15 mouse cellular contexts compared by ENCODE assay signal in the genomic region with DNA sequence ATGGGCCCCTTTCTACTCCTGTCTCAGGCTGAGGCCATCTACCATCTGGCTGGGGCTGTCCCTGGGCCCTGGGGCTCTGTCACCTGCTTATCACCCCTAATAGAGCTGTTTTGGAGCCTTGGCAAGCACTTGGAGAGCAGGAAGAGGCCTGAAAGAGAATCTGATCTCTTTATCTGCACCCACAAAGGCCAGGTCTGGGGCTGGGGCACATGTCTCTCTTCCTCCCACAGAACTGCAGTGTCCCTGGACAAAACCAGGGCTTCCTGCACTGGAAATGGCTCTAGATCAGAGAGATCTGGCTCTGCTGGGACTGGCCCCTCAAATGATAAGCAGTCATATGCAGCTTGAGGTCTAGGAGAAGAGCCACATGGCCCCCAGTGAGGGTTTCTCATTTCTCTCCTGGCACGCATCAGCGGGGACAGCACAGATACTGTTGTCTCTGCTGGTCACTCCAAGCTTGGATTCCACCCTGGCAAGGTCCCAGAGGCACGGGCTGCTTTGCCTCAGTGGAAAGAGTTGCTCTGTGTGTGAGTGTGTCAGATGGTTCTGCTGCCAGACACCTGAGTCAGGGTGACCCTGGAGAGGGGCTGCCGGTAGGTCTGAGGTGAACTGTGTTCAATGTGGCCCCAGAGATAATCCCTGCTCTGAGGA.
A peak's percentile ranks its signal among the peaks of the same experiment; 100 is the strongest.
DNase-seq lines count a peak whose midpoint lies in the region; ATAC-seq and TF ChIP-seq lines count a peak whose summit lies in the region.
"Had no signal": no experiment of that assay in that cellular context is flagged by ENCODE, and none has a peak within 500 bp of the region (broad histone marks: within the 10 kb centered on the region; RNA-seq: fewer than 3 reads in every experiment).

No protein-coding gene starts in this region.

- no peak for DNase-seq in forebrain, embryonic 10.5 days (ENCODE audit: extremely low spot score, low spot score)
- DNase-seq in lung, adult 2 months = no peak
- no peak for DNase-seq in kidney, adult 18-20 months
- DNase-seq in lung, postnatal 0 days (ENCODE audit: low spot score) = no peak
- DNase-seq: adrenal gland, postnatal 10 days; cerebellum, adult 11-12 months; kidney, adult 11 months had no signal

- no peaks in the 10 kb centered on the region for H3K27me3 ChIP-seq in forebrain, embryonic 10.5 days (ENCODE audit: poor library complexity, severe bottlenecking)
- H3K27me3 ChIP-seq in forebrain, embryonic 15.5 days = no peaks in the 10 kb centered on the region
- no peaks in the 10 kb centered on the region for H3K27me3 ChIP-seq in lung, embryonic 16.5 days (ENCODE audit: control insufficient read depth, insufficient read depth, low read depth, low read length)
- no peaks in the 10 kb centered on the region for H3K27me3 ChIP-seq in heart, embryonic 16.5 days (ENCODE audit: control insufficient read depth, insufficient read depth, low read length)
- H3K27me3 ChIP-seq in lung, postnatal 0 days (replicated peaks; ENCODE audit: insufficient read depth, low read length) = no peaks in the 10 kb centered on the region
- H3K27me3 ChIP-seq: limb, embryonic 12.5 days; Patski had no signal

- no peak for TF ChIP-seq POLR2A in lung, adult 2 months (IDR thresholded peaks at IDR 0.05; ENCODE audit: borderline replicate concordance, extremely low read depth, low read depth, low read length)

- no peak for ATAC-seq in forebrain, embryonic 15.5 days (replicated peaks)
- 0 out of 2 replicates have a peak, but pooled peaks have one; percentile 4 for ATAC-seq in lung, embryonic 16.5 days (ENCODE audit: low read depth)
- peak; percentile 55 for ATAC-seq in heart, embryonic 16.5 days (replicated peaks; ENCODE audit: extremely low read depth, insufficient read depth, low FRiP score)
- ATAC-seq in megakaryocyte-erythroid progenitor cell, adult 5-6 weeks (replicated peaks; ENCODE audit: low FRiP score, low TSS enrichment, poor library complexity, severe bottlenecking) = peak; percentile 88
- no peak for ATAC-seq in lung, postnatal 0 days
- ATAC-seq: forebrain, embryonic 16.5 days; Patski had no signal

- H3K4me3 ChIP-seq in forebrain, embryonic 10.5 days = no peak overlapping the region
- H3K4me3 ChIP-seq in forebrain, embryonic 15.5 days = no peak overlapping the region
- no peak overlapping the region for H3K4me3 ChIP-seq in lung, embryonic 16.5 days (ENCODE audit: low read length)
- H3K4me3 ChIP-seq in lung, adult 2 months (replicated peaks; ENCODE audit: extremely low read depth, low read depth, low read length) = no peak overlapping the region
- no peak overlapping the region for H3K4me3 ChIP-seq in heart, embryonic 16.5 days (ENCODE audit: low read length)
- no peak overlapping the region for H3K4me3 ChIP-seq in lung, postnatal 0 days (ENCODE audit: low read depth, low read length)
- H3K4me3 ChIP-seq: limb, embryonic 12.5 days; midbrain, embryonic 10.5 days had no signal

- no peaks in the 10 kb centered on the region for H3K4me1 ChIP-seq in forebrain, embryonic 10.5 days
- H3K4me1 ChIP-seq in forebrain, embryonic 15.5 days = no peaks in the 10 kb centered on the region
- H3K4me1 ChIP-seq in lung, embryonic 16.5 days (replicated peaks; ENCODE audit: control insufficient read depth, insufficient read depth, low read length) = peaks cover 7% of the 10 kb centered on the region
- no peaks in the 10 kb centered on the region for H3K4me1 ChIP-seq in lung, adult 2 months (ENCODE audit: control insufficient read depth, insufficient read depth, low read length)
- peaks cover 15% of the 10 kb centered on the region for H3K4me1 ChIP-seq in heart, embryonic 16.5 days (ENCODE audit: control insufficient read depth, insufficient read depth, low read length)
- H3K4me1 ChIP-seq in lung, postnatal 0 days (ENCODE audit: insufficient read depth, low read depth, low read length) = no peaks in the 10 kb centered on the region

- peak overlapping the region; percentile 31; the same call in 1 of the 2 replicates for H3K27ac ChIP-seq in forebrain, embryonic 10.5 days
- no peak overlapping the region for H3K27ac ChIP-seq in forebrain, embryonic 15.5 days (replicated peaks)
- H3K27ac ChIP-seq in lung, embryonic 16.5 days (ENCODE audit: low read length) = no peak overlapping the region
- peak overlapping the region; percentile 69 for H3K27ac ChIP-seq in heart, embryonic 16.5 days (ENCODE audit: low read length)
- H3K27ac ChIP-seq in lung, postnatal 0 days (ENCODE audit: low read length) = no peak overlapping the region
- H3K27ac ChIP-seq: limb, embryonic 12.5 days; midbrain, embryonic 10.5 days had no signal

- H3K9me3 ChIP-seq in forebrain, embryonic 10.5 days = no peaks in the 10 kb centered on the region
- H3K9me3 ChIP-seq in forebrain, embryonic 15.5 days = no peaks in the 10 kb centered on the region
- no peaks in the 10 kb centered on the region for H3K9me3 ChIP-seq in lung, embryonic 16.5 days (ENCODE audit: control insufficient read depth, low read length)
- no peaks in the 10 kb centered on the region for H3K9me3 ChIP-seq in heart, embryonic 16.5 days (replicated peaks; ENCODE audit: control insufficient read depth, low read length)
- H3K9me3 ChIP-seq in lung, postnatal 0 days (ENCODE audit: low read length) = no peaks in the 10 kb centered on the region
- H3K9me3 ChIP-seq: limb, embryonic 12.5 days; midbrain, embryonic 10.5 days had no signal

- H3K36me3 ChIP-seq in forebrain, embryonic 10.5 days (replicated peaks) = no peaks in the 10 kb centered on the region
- H3K36me3 ChIP-seq in forebrain, embryonic 15.5 days = no peaks in the 10 kb centered on the region
- H3K36me3 ChIP-seq in lung, embryonic 16.5 days (ENCODE audit: control insufficient read depth, insufficient read depth, low read length) = no peaks in the 10 kb centered on the region
- no peaks in the 10 kb centered on the region for H3K36me3 ChIP-seq in heart, embryonic 16.5 days (ENCODE audit: control insufficient read depth, insufficient read depth)
- H3K36me3 ChIP-seq in lung, postnatal 0 days (ENCODE audit: insufficient read depth, low read length) = no peaks in the 10 kb centered on the region
- H3K36me3 ChIP-seq: limb, embryonic 12.5 days; midbrain, embryonic 10.5 days had no signal

- no peak for TF ChIP-seq EP300 in lung, postnatal 0 days (IDR thresholded peaks at IDR 0.05)

- no peak overlapping the region for H3K4me2 ChIP-seq in forebrain, embryonic 15.5 days (replicated peaks)
- no peak overlapping the region for H3K4me2 ChIP-seq in lung, embryonic 16.5 days (ENCODE audit: low read depth, low read length)
- no peak overlapping the region for H3K4me2 ChIP-seq in heart, embryonic 16.5 days (ENCODE audit: low read depth, low read length)
- H3K4me2 ChIP-seq in lung, postnatal 0 days (replicated peaks; ENCODE audit: low read depth, low read length) = no peak overlapping the region
- H3K4me2 ChIP-seq: limb, embryonic 12.5 days had no signal

- WGBS in forebrain, embryonic 10.5 days = 87% methylated on average over 4 of the region's 4 CpGs
- WGBS in forebrain, embryonic 15.5 days = 83% methylated on average over 4 of the region's 4 CpGs
- 71% methylated on average over 4 of the region's 4 CpGs for WGBS in lung, embryonic 16.5 days
- 83% methylated on average over 4 of the region's 4 CpGs for WGBS in lung, adult 2 months
- 31% methylated on average over 4 of the region's 4 CpGs for WGBS in heart, embryonic 16.5 days
- 69% methylated on average over 4 of the region's 4 CpGs for WGBS in lung, postnatal 0 days

- H3K9ac ChIP-seq in forebrain, embryonic 15.5 days (replicated peaks) = no peak overlapping the region
- H3K9ac ChIP-seq in lung, embryonic 16.5 days (ENCODE audit: low read length) = no peak overlapping the region
- peak overlapping the region; percentile 43; the same call in 1 of the 2 replicates for H3K9ac ChIP-seq in heart, embryonic 16.5 days (ENCODE audit: low read length)
- H3K9ac ChIP-seq in lung, postnatal 0 days (replicated peaks; ENCODE audit: low read depth) = no peak overlapping the region
- H3K9ac ChIP-seq: limb, embryonic 12.5 days had no signal

- no peak for TF ChIP-seq CTCF in lung, adult 2 months (IDR thresholded peaks at IDR 0.05; ENCODE audit: insufficient read depth, low read length)
- no peak for TF ChIP-seq CTCF in lung, postnatal 0 days (IDR thresholded peaks at IDR 0.05)

Comparison
In these comparisons a context has a peak if more than half of its experiments do, and no peak if none do; other contexts are left out.
1. H3K27ac ChIP-seq: peak in forebrain, embryonic 10.5 days (single experiment) and heart, embryonic 16.5 days (single experiment); none in forebrain, embryonic 15.5 days (single experiment), lung, embryonic 16.5 days (single experiment) and lung, postnatal 0 days (single experiment).
2. ATAC-seq: peak in lung, embryonic 16.5 days (single experiment), heart, embryonic 16.5 days (single experiment) and megakaryocyte-erythroid progenitor cell, adult 5-6 weeks (single experiment); none in forebrain, embryonic 15.5 days (single experiment) and lung, postnatal 0 days (single experiment).